ENCODE assay signal across 14 mouse cellular contexts in genomic region chr5:47772642-47773353, GRCm38 (mm10).
DNase-seq lines count a peak whose midpoint lies in the region; ATAC-seq and TF ChIP-seq lines count a peak whose summit lies in the region.
"Had no signal": no experiment of that assay in that cellular context is flagged by ENCODE, and none has a peak within 500 bp of the region (broad histone marks: within the 10 kb centered on the region; RNA-seq: fewer than 3 reads in every experiment).

No protein-coding gene starts in this region.

- 40% methylated on average over 8 of the region's 8 CpGs for WGBS in heart, embryonic 11.5 days (ENCODE audit: insufficient replicate concordance)
- WGBS in stomach, embryonic 15.5 days, result 49% methylated on average over 8 of the region's 8 CpGs
- WGBS in stomach, postnatal 0 days, result 52% methylated on average over 8 of the region's 8 CpGs
- 37% methylated on average over 8 of the region's 8 CpGs for WGBS in hindbrain, embryonic 16.5 days

- no peak for TF ChIP-seq EP300 in stomach, postnatal 0 days (optimal IDR thresholded peaks at IDR 0.05)

- H3K27ac ChIP-seq in heart, embryonic 11.5 days (ENCODE audit: low read depth, low read length), result peak overlapping the region; percentile 46
- H3K27ac ChIP-seq in stomach, embryonic 15.5 days, result no peak overlapping the region
- H3K27ac ChIP-seq in stomach, postnatal 0 days (replicated peaks), result no peak overlapping the region
- no peak overlapping the region for H3K27ac ChIP-seq in hindbrain, embryonic 16.5 days (ENCODE audit: low read depth, low read length)
- H3K27ac ChIP-seq: embryonic facial prominence, embryonic 13.5 days; gastrocnemius, adult 2 months had no signal

- peaks cover 6% of the 10 kb centered on the region; the same call in 1 of the 2 replicates for H3K4me1 ChIP-seq in heart, embryonic 11.5 days (ENCODE audit: control insufficient read depth, insufficient read depth, low read length)
- no peaks in the 10 kb centered on the region for H3K4me1 ChIP-seq in stomach, embryonic 15.5 days
- no peaks in the 10 kb centered on the region for H3K4me1 ChIP-seq in stomach, postnatal 0 days (replicated peaks; ENCODE audit: control insufficient read depth, insufficient read depth)
- peaks cover 4% of the 10 kb centered on the region; the same call in 1 of the 2 replicates for H3K4me1 ChIP-seq in hindbrain, embryonic 16.5 days (ENCODE audit: control insufficient read depth, insufficient read depth, low read depth, low read length)

- TF ChIP-seq CTCF in stomach, postnatal 0 days (IDR thresholded peaks at IDR 0.05; ENCODE audit: low read depth), result no peak

- H3K9me3 ChIP-seq in heart, embryonic 11.5 days (replicated peaks; ENCODE audit: control insufficient read depth, low read length), result no peaks in the 10 kb centered on the region
- no peaks in the 10 kb centered on the region for H3K9me3 ChIP-seq in stomach, embryonic 15.5 days
- H3K9me3 ChIP-seq in stomach, postnatal 0 days (ENCODE audit: control insufficient read depth, low read length), result no peaks in the 10 kb centered on the region
- H3K9me3 ChIP-seq in hindbrain, embryonic 16.5 days (ENCODE audit: control insufficient read depth, low read length), result no peaks in the 10 kb centered on the region
- H3K9me3 ChIP-seq: embryonic facial prominence, embryonic 13.5 days had no signal

- no peak for ATAC-seq in heart, embryonic 11.5 days (replicated peaks; ENCODE audit: insufficient number of reproducible peaks, low FRiP score, low TSS enrichment)
- ATAC-seq in stomach, embryonic 15.5 days (ENCODE audit: insufficient read depth, low FRiP score, low read depth), result peak; percentile 56; the same call in 1 of the 2 replicates
- ATAC-seq in stomach, postnatal 0 days (ENCODE audit: low FRiP score, low TSS enrichment), result no peak
- peak; percentile 73; the same call in 1 of the 2 replicates for ATAC-seq in hindbrain, embryonic 16.5 days

- H3K9ac ChIP-seq in heart, embryonic 11.5 days (ENCODE audit: low read depth, low read length), result no peak overlapping the region
- H3K9ac ChIP-seq in stomach, embryonic 15.5 days, result no peak overlapping the region
- H3K9ac ChIP-seq in stomach, postnatal 0 days (ENCODE audit: low read length), result no peak overlapping the region
- no peak overlapping the region for H3K9ac ChIP-seq in hindbrain, embryonic 16.5 days (ENCODE audit: low read depth, low read length)
- H3K9ac ChIP-seq: embryonic facial prominence, embryonic 13.5 days had no signal

- H3K4me2 ChIP-seq in heart, embryonic 11.5 days, result no peak overlapping the region
- H3K4me2 ChIP-seq in stomach, embryonic 15.5 days, result no peak overlapping the region
- H3K4me2 ChIP-seq in stomach, postnatal 0 days (replicated peaks; ENCODE audit: low read depth), result no peak overlapping the region
- H3K4me2 ChIP-seq in hindbrain, embryonic 16.5 days (ENCODE audit: low read length), result no peak overlapping the region; the same call in 1 of the 2 replicates
- H3K4me2 ChIP-seq: embryonic facial prominence, embryonic 13.5 days had no signal

- DNase-seq in heart, postnatal 14 days, result no peak
- no peak for DNase-seq in stomach, postnatal 0 days (ENCODE audit: low spot score)
- no peak for DNase-seq in kidney, adult 18-20 months
- DNase-seq in left cerebral cortex, postnatal 36 days (ENCODE audit: low spot score in 2 of 2), result no peak
- no peak for DNase-seq in adrenal gland, postnatal 4 days (ENCODE audit: low spot score in 2 of 2)
- DNase-seq: gastrocnemius, adult 2 months; kidney, adult 8-10 months; layer of hippocampus, postnatal 36 days; retina, postnatal 1 day had no signal

- H3K27me3 ChIP-seq in heart, embryonic 11.5 days (ENCODE audit: control insufficient read depth, insufficient read depth, low read length), result no peaks in the 10 kb centered on the region
- H3K27me3 ChIP-seq in stomach, embryonic 15.5 days (replicated peaks), result no peaks in the 10 kb centered on the region
- no peaks in the 10 kb centered on the region for H3K27me3 ChIP-seq in stomach, postnatal 0 days (ENCODE audit: control insufficient read depth, insufficient read depth, low read length)
- H3K27me3 ChIP-seq in hindbrain, embryonic 16.5 days (replicated peaks; ENCODE audit: control insufficient read depth, insufficient read depth, low read length), result no peaks in the 10 kb centered on the region
- H3K27me3 ChIP-seq: embryonic facial prominence, embryonic 13.5 days had no signal

- intact Hi-C loops in heart, postnatal 14 days (cut with DNase I), result no loop called here
- intact Hi-C loops in left cerebral cortex, postnatal 36 days (cut with DNase I), result no loop called here

- no peak overlapping the region for H3K4me3 ChIP-seq in heart, embryonic 11.5 days (ENCODE audit: low read depth, low read length)
- no peak overlapping the region for H3K4me3 ChIP-seq in stomach, embryonic 15.5 days (replicated peaks)
- no peak overlapping the region for H3K4me3 ChIP-seq in stomach, postnatal 0 days (ENCODE audit: low read depth, low read length)
- H3K4me3 ChIP-seq in hindbrain, embryonic 16.5 days (ENCODE audit: low read length), result no peak overlapping the region
- H3K4me3 ChIP-seq: embryonic facial prominence, embryonic 13.5 days; gastrocnemius, adult 2 months; myocyte had no signal

- no peaks in the 10 kb centered on the region for H3K36me3 ChIP-seq in heart, embryonic 11.5 days (ENCODE audit: control insufficient read depth, insufficient read depth, low read length)
- no peaks in the 10 kb centered on the region for H3K36me3 ChIP-seq in stomach, embryonic 15.5 days
- no peaks in the 10 kb centered on the region for H3K36me3 ChIP-seq in stomach, postnatal 0 days (ENCODE audit: control insufficient read depth, insufficient read depth, low read length)
- no peaks in the 10 kb centered on the region for H3K36me3 ChIP-seq in hindbrain, embryonic 16.5 days (ENCODE audit: control insufficient read depth, insufficient read depth, low read length)
- H3K36me3 ChIP-seq: embryonic facial prominence, embryonic 13.5 days had no signal

Comparison
In these comparisons a context has a peak if more than half of its experiments do, and no peak if none do; other contexts are left out.
1. ATAC-seq: peak in stomach, embryonic 15.5 days (single experiment) and hindbrain, embryonic 16.5 days (single experiment); none in heart, embryonic 11.5 days (single experiment) and stomach, postnatal 0 days (single experiment).